Mouse (Mus musculus) common myeloid progenitor, adult 5-6 weeks (primary cell): Measurements from ENCODE around the gene Esp16. TPM values are rescaled to one million over a fixed set of nuclear protein-coding genes. Genes with fewer than 3 reads are reported as not detected.
"Not testable (repeated sequence)": the region's sequence is repeated elsewhere in the genome, so short reads cannot be mapped to it uniquely, and the experiment has no call there.

Source experiments
- ATAC-seq: replicated peaks from 2 replicates; pipeline ENCODE4 v1.8.0; 2016; ENCODE audit warnings: low read depth, mild to moderate bottlenecking, moderate TSS enrichment, inconsistent platforms; ENCODE audit not compliant: poor library complexity, severe bottlenecking
- total RNA-seq: library from RNA; stranded (forward); fragments of 200-1000, 187-1606 nt; gene quantifications from 2 replicates; pipeline ENCODE4 v1.2.3, GENCODE M21; 2017

Gene Esp16
- total RNA-seq: not detected in 2 replicates

GRCm38 (mm10) chr17:39535842-39536241 is at the start of gene Esp16:
Esp16 (plus strand) TSS chr17:39536142.
- ATAC-seq: not testable (repeated sequence)

- not testable (repeated sequence) for ATAC-seq
These were observed 37.9 kb upstream of the Esp16 start for GRCm38 (mm10) chr17:39498043-39498442.

Other genes with a start within 250 kb of the Esp16 start
- gene Esp18, start 129.8 kb upstream of the Esp16 start, total RNA-seq: not detected in 2 replicates
- gene Esp15, start 104.8 kb downstream of the Esp16 start, total RNA-seq: not detected in 2 replicates